Mouse (Mus musculus): ENCODE data around the gene Phactr2. TPM values are rescaled to one million over a fixed set of nuclear protein-coding genes. Genes with fewer than 3 reads are reported as not detected.

Gene Phactr2
- polyA plus RNA-seq, 1 experiment, result 6.4 TPM

DNA sequence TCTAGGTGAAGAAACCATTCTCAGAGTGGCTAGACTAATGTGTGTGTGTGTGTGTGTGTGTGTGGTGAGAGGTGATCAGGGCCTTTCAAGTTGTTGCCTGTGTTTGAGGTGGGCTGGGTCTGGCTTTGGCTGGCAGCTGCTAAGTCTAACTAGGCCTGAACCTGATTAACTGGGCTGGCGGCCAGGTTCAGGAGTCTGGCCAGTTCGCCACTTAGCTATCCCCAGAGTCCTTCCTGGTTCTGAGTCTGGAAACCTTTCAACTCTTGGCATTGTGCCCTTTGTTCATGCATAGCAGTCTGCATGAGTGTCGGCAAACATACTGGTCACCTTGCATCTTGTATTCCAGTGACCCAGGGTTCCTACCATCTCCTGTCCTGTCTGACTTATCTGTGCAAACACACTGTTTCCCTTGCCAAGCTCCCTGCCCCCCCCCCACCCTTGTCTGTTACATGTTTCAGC, 27.4 kb downstream of the Phactr2 start:
- DNase-seq (ENCODE audit: low read depth), result peak; percentile 81
- TF ChIP-seq POLR2A (IDR thresholded peaks at IDR 0.05; ENCODE audit: borderline replicate concordance, extremely low read depth, insufficient read depth, insufficient read length, poor library complexity, severe bottlenecking) (no peak), CTCF (IDR thresholded peaks at IDR 0.05; ENCODE audit: borderline replicate concordance, extremely low read depth, insufficient read depth, insufficient read length) (no peak)

DNA sequence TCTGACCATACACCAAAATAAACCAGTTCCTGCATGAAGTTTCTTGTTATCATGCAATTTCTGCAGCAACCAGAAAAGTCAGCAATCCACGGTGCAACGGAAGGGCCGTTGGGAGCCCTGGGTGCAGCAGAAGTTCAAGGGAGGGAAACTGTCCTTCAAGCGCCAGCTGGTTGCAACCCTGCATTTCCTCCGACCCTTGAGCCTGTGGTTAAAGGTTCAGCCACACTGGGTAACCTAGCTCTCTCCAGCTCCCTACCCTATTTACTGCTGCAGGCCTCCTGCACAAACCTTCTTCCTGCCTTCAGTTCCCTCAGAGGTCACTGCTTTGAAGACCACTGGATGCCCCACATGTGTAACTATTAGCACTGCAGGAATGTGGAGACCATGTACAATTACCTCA, 30.0 kb downstream of the Phactr2 start:
- no peak for DNase-seq (ENCODE audit: low read depth)
- TF ChIP-seq POLR2A (IDR thresholded peaks at IDR 0.05; ENCODE audit: borderline replicate concordance, extremely low read depth, insufficient read depth, insufficient read length, poor library complexity, severe bottlenecking), result no peak
- TF ChIP-seq CTCF (IDR thresholded peaks at IDR 0.05; ENCODE audit: borderline replicate concordance, extremely low read depth, insufficient read depth, insufficient read length), result no peak

DNA sequence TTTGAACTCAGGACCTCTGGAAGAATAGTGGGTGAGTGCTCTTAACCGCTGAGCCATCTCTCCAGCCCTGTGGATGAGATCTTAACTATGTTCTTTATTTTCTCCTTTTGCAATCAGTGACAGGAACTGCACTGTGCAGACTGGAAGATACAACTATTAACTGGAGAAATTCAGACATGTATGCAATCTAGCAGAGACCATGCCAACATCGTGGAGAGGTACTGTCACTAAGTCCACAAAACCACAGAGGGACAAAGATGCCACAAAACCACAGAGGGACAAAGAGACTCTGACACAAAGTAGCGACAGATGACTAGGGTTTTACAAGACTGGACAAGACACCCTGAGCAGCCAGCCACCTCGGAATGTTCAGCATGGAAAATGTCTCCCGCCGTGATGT, 30.6 kb downstream of the Phactr2 start:
- no peak for DNase-seq (ENCODE audit: low read depth)
- no peak for TF ChIP-seq CTCF (IDR thresholded peaks at IDR 0.05; ENCODE audit: borderline replicate concordance, extremely low read depth, insufficient read depth, insufficient read length)
- no peak for TF ChIP-seq POLR2A (IDR thresholded peaks at IDR 0.05; ENCODE audit: borderline replicate concordance, extremely low read depth, insufficient read depth, insufficient read length, poor library complexity, severe bottlenecking)

- TF ChIP-seq CTCF (IDR thresholded peaks at IDR 0.05; ENCODE audit: borderline replicate concordance, extremely low read depth, insufficient read depth, insufficient read length) (no peak), POLR2A (IDR thresholded peaks at IDR 0.05; ENCODE audit: borderline replicate concordance, extremely low read depth, insufficient read depth, insufficient read length, poor library complexity, severe bottlenecking) (no peak)
- DNase-seq (ENCODE audit: low read depth), result no peak
Observed at GRCm38 (mm10) chr10:13440292-13440691, 33.9 kb downstream of the Phactr2 start.

DNA sequence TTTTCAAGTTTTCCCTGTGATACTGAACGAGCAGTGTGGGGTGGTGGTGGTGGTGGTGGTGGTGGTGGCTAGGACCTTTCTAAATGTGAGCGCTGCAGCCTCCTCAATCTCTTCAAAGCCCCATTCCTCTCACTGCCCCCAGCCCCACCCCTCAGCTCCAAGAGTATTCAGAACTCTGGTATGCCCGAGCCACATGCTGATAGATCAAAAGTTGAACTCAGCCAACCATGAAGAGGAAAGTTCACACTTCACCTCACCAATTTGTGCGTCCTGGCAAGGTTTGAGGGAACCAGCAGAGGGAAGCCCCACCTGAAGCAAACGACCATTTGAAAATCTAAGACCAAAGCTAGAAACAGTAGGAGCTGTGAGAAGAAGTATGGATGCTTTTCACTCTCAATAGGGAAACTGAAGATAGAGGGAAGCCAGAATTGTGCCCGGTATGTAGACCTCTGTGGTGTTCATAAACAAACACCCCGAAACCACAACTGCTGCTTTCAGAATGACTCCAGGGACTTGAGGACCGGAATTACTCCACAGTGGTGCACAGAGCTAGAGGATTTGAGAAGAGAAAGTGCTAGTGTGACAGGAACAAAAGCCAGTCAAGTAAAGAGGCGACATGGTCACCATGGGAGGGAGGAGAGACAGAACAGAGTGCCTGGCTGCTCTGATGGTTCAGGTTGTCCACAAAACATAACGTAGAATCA, 35.9 kb downstream of the Phactr2 start:
- DNase-seq (ENCODE audit: low read depth), result no peak
- no peak for TF ChIP-seq POLR2A (IDR thresholded peaks at IDR 0.05; ENCODE audit: borderline replicate concordance, extremely low read depth, insufficient read depth, insufficient read length, poor library complexity, severe bottlenecking)
- no peak for TF ChIP-seq CTCF (IDR thresholded peaks at IDR 0.05; ENCODE audit: borderline replicate concordance, extremely low read depth, insufficient read depth, insufficient read length)

GRCm38 (mm10) chr10:13437011-13437410, 37.2 kb downstream of the Phactr2 start:
- DNase-seq (ENCODE audit: low read depth), result no peak
- TF ChIP-seq CTCF (IDR thresholded peaks at IDR 0.05; ENCODE audit: borderline replicate concordance, extremely low read depth, insufficient read depth, insufficient read length), result no peak
- TF ChIP-seq POLR2A (IDR thresholded peaks at IDR 0.05; ENCODE audit: borderline replicate concordance, extremely low read depth, insufficient read depth, insufficient read length, poor library complexity, severe bottlenecking), result no peak

- no peak for TF ChIP-seq POLR2A (IDR thresholded peaks at IDR 0.05; ENCODE audit: borderline replicate concordance, extremely low read depth, insufficient read depth, insufficient read length, poor library complexity, severe bottlenecking)
- no peak for TF ChIP-seq CTCF (IDR thresholded peaks at IDR 0.05; ENCODE audit: borderline replicate concordance, extremely low read depth, insufficient read depth, insufficient read length)
- peak; percentile 71 for DNase-seq (ENCODE audit: low read depth)
Observed at GRCm38 (mm10) chr10:13433016-13433415, 41.2 kb downstream of the Phactr2 start.

GRCm38 (mm10) chr10:13431641-13432540, 42.3 kb downstream of the Phactr2 start:
- no peak for TF ChIP-seq CTCF (IDR thresholded peaks at IDR 0.05; ENCODE audit: borderline replicate concordance, extremely low read depth, insufficient read depth, insufficient read length)
- no peak for TF ChIP-seq POLR2A (IDR thresholded peaks at IDR 0.05; ENCODE audit: borderline replicate concordance, extremely low read depth, insufficient read depth, insufficient read length, poor library complexity, severe bottlenecking)
- peak; percentile 38 for DNase-seq (ENCODE audit: low read depth)

- TF ChIP-seq POLR2A (IDR thresholded peaks at IDR 0.05; ENCODE audit: borderline replicate concordance, extremely low read depth, insufficient read depth, insufficient read length, poor library complexity, severe bottlenecking) (no peak), CTCF (IDR thresholded peaks at IDR 0.05; ENCODE audit: borderline replicate concordance, extremely low read depth, insufficient read depth, insufficient read length) (peak; percentile 84)
- DNase-seq (ENCODE audit: low read depth), result peak; percentile 83
Observed at GRCm38 (mm10) chr10:13429766-13430165, 44.4 kb downstream of the Phactr2 start.

DNA sequence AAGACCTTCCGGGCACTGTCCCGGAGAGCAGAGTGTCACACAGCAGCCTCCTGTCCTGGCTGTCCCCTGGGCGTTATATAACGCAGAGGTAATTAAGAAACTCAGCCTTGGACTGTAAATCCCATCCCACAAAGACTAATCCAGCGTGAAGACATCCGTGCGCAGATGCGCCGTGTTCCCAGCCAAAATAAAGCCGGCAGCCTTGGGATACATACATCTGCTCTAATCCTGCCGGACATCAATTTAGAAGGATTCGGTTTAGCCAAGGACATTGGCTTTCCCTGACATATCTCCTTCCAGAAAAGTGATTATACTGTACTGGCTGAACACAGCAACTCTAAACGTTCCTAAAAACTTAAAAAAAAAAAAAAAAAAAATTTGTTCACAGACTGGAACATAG, 45.0 kb downstream of the Phactr2 start:
- TF ChIP-seq CTCF (IDR thresholded peaks at IDR 0.05; ENCODE audit: borderline replicate concordance, extremely low read depth, insufficient read depth, insufficient read length) (no peak), POLR2A (IDR thresholded peaks at IDR 0.05; ENCODE audit: borderline replicate concordance, extremely low read depth, insufficient read depth, insufficient read length, poor library complexity, severe bottlenecking) (no peak)
- peak; percentile 79 for DNase-seq (ENCODE audit: low read depth)

DNA sequence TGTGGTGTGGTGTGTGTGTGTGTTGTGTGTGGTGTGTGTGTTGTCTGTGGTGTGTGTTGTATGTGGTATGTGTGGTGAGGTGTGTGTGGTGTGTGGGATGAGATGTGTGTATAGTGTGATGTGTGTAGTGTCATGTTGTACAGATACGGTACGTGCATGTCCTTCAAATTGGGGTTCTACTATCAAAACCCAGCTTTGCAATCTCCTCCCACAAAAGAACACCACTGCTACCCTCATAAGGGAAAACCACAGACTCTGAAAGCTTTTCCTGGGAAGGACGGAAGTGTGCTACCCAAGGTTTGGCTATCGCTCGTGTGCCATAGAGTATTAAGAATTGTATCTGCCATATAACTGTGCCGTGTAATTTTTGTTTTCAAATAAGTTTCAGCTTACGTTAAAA, 45.7 kb downstream of the Phactr2 start:
- TF ChIP-seq POLR2A (IDR thresholded peaks at IDR 0.05; ENCODE audit: borderline replicate concordance, extremely low read depth, insufficient read depth, insufficient read length, poor library complexity, severe bottlenecking) (no peak), CTCF (IDR thresholded peaks at IDR 0.05; ENCODE audit: borderline replicate concordance, extremely low read depth, insufficient read depth, insufficient read length) (no peak)
- DNase-seq (ENCODE audit: low read depth), result no peak
